Mouse (Mus musculus) embryo, embryonic 11 days (tissue): ENCODE measurements around the gene Chaf1b.

Source experiments
- DNase-seq: peaks from one replicate; pipeline ENCODE4 v3.0.0-alpha.2; 2015

The Chaf1b gene

DNA sequence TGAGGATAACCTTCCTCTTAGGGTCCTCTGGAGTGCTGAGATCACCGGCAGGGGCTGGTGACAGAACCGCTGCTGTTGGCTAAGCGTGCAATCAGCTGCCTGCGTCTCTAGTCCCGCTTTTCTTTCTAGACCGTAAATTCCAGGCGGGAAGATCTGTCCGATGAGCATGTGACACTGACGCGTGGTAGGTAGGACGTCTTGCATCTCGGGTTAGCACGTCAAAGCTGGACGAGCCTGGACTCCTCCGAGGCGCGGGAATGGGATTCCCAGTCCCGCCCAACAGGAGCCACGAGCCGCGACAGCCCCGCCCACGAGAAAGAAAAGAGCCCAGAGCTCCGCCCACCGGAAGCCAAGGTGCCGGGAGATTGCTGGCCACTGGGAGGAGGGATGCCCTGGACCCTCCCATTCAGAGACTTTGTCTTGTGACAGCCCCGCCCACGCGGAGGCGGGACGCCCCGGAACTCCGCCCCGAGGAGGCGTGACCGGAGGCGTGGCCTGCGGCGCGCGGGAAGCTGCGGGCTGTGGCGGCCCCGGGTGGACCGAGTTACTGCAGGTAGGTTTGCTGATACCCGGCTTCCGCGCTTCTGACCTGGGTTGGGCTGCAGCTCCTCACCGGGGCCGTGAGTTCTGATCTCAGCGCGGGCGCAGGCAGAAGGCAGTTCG is at the start of gene Chaf1b:
Chaf1b (plus strand) TSS at position 479 of the 663 bp plus-strand sequence.
- peak; percentile 99 for DNase-seq

DNA sequence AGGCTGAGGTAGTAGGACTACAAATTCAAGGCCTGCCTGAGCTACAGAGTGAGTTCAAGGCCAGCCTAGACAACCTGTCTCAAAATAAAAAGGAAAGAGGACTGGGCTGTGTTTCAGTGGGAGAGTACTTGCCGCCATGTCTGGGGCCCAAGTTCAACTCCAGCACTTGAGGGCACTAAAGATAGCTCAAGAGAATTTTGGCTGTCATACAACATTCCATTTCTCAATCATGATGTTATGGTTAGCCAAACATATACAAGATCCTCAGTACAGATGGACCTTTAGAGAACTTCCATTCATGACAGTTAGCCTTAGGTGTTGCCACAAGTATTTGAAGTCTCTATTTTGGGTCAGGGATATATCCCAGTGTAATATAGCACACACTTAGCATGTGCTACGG is 49.6 kb upstream of the Chaf1b start:
- no peak for DNase-seq

DNA sequence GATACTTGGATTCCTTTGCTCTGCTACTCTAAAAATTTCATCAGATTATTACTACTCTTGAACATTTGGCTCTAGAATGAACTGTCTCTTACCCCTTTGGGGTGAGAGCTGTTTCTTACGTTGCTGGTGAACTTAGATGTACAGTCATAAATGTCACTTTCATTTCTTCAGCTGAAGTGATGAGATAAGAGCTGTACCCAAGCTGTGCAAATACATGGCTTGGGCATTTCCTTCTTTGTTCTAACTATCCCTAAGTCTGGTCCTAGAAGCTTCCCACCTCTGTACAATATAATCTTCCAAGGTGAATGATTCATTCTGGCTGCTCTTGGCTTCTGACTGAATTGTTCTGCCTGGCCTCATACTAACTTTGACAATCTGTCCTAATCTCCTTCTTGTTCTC is 44.7 kb upstream of the Chaf1b start:
- no peak for DNase-seq

DNA sequence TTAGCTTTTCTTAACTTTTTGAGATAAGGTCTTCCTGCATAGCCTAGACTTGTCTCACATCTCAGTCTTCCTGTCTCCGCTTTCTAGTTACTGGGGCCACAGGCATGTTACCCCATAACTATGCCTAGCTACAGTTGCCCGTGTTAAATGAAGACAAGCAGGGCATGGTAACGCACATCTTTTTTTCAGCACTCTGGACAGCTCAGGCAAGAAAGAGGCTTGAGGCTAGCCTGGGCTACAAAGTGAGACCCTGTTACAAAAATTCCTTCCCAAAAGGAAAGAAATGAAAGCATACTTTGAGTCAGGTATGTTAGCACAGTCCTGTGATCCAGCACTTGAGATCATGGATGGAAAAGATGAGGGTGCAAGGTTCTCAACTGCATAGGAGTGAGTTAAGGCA is 33.2 kb upstream of the Chaf1b start:
- DNase-seq: peak; percentile 11

DNA sequence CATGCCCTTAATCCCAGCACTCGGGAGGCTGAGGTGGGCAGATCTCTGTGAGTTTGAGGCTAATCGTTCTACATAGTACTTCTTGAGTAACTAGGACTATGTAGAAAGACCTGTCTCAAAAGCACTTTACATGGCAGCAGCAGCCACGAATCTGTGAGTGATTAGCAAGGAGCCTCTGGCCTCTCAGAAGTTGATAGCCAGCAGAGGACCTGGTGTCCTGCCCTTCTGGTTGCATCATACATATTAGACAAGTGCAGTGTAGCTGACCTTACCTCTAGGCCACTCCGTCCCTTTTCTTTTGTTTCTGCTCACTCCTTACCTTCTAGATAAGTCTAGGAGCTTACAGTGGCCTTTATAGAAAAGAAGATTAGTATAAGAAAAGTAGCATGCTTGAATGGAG is 23.7 kb upstream of the Chaf1b start:
- DNase-seq: no peak

DNA sequence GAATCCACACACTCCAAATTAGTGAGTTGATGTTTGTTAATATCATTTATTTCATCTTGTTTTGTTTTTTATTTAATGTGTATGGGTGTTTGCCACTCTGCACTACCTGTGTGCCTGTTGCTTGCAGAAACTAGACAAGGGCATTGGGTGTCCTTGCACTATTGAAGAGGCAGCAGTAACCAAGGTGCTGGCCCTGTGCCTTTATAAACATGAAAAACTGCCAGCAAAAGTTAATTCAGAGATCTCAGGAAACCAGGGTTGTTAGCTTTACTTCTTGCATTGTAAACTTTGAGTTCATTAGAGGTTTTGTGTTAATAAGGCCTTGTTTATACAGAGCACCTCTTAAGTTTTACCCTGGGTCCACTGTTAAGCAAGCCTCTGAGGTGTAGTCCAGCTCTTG is 23.0 kb upstream of the Chaf1b start:
- DNase-seq: no peak

DNA sequence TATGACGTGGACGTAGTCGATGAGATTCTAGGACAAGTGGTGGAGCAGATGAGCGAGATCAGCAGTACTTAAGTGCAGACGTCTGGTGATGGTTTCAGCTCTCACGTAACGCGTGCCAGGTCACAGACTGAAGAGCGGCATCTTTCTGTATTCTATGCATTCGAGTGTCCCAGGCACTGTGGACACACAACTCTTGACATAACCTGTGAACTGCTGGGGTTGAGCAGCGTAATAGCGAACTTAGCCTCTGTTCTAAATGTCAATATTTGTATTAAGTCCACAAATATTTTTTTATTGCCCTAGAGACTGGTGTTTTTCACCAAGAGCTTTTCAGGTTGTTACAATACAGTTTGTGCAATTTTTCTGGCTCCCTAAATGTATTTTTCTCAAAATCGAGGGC is 8.9 kb upstream of the Chaf1b start:
- no peak for DNase-seq

DNA sequence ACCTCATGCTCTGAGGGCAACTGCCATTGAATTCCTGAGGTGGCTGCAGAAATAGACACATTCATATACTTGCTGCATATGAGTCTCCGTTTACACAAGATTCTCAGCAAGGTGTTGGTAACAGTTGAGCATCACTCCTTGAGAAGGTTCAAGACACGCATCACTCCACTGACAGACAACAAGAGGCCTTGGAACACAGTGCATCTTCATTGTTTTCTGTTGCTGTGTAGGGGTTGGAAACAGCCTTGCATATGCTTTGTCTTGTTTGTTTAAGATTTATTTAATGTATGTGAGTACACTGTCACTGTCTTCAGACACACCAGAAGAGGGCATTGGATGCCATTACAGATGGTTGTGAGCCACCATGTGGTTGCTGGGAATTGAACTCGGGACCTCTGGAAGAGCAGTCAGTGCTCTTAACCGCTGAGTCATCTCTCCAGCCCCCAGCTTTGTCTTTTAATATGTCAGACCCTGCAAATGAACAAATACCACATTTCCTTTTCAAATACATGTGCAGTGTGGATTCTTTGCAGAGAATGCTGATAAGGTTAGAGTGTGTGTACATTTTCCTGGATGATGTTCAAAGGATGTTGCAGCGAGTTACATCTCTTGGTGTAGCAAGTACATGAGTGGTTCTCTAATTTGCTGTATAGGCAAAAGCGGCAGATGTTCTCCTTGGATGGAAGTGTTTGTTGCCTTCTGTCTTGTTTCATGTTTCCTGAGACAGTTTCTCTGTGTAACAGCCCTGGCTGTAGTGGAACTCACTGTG is 5.9 kb upstream of the Chaf1b start:
- no peak for DNase-seq

DNA sequence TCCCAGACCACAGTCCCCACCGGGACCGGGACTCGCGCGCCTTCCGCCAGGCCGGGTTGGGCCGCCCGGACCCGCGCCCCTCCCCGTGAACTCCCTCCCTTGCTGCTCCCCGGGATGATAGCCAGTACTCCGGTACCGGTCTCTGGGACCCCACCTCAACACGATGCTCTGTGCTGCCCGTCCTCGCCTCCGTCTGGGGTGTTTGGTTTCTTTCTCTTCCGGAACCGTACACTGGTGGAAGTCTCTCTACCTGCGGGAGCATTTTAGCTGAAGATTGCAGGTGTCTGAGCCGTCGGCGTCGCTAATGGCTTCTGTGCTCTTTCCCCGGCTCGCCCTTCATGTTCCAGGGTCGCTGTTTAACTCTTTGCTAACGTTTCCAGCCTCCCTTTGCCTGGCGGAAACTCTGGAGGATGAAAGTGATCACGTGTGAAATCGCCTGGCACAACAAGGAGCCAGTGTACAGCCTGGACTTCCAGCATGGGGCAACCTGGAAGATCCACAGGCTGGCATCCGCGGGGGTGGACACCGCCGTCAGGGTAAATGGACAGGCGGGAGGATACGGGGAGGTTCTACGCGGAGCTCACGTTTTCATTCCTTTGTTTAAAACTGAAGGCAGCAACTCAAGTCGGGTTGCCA is 503 bp downstream of the Chaf1b start:
- DNase-seq: peak; percentile 58

DNA sequence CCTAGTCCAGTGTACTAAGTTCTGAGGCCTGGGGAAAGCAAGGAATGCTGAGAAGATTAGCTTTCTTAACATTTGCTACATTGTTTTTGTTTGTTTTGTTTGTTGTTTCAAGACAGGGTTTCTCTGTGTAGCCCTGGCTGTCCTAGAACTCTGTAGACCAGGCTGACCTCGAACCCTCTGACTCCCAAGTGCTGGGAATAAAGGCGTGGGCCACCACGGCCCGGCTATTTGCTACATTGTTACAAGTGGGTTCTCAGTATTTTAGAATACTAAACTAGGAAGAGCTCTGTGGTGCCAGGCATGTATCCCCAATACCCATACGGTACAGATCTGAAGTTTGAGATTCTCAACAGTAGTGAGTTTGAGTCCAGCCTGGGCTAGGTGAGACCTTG is 1.0 kb downstream of the Chaf1b start:
- no peak for DNase-seq

DNA sequence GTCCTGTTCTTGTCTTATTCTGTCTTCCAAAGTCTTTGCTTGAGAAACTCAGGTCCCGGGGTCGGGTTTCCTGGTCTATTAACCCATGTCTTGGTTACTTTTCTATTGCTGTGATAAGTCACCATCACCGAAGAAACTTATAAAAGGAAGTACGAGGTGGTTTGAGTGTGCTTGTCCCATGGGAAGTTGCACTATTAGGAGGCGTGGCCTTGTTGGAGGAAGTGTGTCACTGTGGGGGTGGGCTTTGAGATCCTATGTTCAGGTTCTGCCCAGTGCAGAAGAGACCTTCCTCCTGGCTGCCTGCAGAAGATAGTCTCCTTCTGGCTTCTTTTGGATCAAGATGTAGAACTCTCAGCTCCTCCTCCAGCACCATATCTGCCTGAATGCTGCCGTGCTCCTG is 4.8 kb downstream of the Chaf1b start:
- no peak for DNase-seq

DNA sequence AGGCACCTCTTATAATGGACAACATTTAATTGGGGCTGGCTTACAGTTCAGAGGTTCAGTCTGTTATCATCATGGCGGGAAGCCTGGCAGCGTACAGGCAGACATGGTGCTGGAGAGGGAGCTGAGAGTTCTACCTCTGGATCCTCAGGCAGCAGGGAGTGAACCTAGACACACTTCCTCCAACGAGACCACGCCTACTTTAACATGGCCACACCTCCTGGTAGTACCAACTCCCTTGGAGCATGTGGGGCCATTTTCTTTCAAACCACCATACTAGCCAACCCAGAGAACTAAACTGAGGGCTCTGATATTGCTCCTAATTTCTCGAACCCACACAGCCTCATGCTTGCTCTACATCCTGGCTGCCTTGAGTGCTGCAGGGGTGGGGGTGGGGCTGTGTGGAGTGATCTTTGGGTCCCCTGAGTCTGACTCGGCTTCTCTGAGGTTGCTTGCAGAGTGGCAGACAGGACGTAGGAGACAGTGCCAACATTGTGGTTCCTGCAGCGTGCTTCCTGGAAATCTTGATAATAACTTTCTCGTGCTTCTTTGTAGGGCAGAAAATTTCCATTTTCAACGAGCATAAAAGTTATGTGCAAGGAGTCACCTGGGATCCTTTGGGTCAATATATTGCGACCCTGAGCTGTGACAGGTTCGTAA is 7.4 kb downstream of the Chaf1b start:
- DNase-seq: no peak

DNA sequence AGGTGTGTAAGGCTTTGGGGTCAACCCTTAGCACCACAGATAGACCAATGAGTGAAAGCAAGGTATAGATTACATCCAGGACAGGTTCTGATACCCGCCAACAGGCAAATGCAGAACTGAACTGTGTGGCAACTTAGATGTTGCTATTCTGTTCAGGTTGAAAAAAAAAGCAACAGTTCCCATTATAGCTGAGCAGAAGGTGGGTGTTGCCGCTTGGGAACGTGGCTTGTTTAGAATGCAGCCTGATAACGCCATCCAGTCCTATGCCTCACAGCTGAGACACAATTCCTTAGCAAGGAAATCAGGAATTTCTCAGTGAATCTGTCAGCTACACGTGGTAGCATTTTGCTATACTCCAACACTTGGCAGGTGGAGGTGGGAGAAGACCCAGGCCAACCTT is 9.6 kb downstream of the Chaf1b start:
- DNase-seq: no peak

DNA sequence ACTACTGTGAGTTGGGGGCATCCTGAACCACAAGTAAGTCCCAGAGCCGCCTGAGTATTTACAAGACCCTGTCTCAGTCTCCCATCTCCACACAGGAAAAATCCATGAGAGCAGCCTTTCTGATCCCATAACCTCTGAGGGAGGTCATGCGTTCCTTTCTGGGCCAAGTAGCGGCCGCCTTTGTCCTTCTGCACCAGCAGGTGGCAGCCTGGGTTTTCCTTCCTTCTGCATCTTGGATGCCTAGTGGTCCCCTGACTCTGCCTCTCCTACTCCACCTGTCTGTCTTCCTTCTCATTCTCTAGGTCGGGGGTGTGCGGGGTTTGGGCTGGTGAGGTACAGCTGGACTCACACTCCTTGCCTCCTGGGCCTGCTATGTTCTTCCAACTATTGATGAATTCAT is 19.3 kb downstream of the Chaf1b start:
- peak; percentile 33 for DNase-seq

DNA sequence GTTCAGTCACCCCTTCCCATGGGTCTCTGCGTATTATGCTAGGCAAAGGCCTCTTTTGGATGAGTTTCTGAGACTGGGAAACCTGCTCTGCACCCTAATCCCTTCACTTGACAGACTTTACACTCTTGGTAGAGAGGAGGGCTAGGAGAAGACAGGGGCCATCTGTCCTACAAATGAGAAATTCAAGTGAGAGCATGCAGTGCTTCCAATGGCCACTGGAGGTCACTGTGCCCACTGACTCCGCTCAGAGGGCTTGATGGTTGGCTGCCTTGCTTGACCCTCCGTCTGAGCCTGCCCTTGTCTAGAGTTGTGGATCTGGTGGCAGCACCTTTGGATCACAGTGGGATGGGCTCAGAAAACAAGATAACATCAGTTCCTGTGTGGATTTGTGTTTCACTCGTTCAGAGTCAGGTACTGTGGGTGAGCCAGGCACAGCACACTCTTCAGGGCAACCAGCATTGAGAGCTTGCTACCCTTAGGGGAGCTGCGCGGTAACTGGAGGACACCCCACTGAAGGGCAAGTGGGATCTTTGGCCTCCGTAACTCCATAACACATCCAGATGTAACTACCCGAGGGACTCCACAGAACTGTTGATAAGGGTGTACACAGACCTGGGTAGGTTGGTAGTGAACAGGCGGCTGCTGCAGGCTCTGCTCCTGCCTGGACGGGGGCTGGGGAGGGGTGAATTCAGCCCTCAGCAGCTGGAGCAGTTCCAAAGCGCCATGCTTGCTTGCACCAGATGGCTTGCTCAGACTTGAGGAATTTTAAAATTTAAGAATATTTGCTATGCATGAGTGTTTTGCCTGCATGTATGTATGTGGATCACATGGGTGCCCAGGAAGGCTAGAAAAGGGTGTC is 22.7 kb downstream of the Chaf1b start:
- DNase-seq: peak; percentile 74

DNA sequence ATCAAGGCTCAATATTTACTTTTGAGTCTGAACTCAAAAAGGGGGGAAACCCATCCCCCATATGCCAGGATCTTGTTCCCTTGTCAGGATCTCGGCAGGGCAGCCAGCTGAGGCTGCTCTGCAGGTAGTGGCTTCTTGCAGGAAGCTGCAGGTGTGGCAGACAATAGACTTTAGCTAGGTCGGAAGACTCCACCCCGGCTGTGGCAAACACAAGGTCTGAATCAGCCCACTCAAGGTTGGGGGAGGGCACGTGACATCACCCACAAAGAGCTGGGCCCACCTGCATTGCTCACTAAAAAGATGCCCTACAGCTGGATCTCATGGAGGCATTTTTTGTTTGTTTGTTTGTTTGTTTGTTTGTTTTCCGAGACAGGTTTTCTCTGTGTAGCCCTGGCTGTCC is 24.1 kb downstream of the Chaf1b start:
- no peak for DNase-seq

DNA sequence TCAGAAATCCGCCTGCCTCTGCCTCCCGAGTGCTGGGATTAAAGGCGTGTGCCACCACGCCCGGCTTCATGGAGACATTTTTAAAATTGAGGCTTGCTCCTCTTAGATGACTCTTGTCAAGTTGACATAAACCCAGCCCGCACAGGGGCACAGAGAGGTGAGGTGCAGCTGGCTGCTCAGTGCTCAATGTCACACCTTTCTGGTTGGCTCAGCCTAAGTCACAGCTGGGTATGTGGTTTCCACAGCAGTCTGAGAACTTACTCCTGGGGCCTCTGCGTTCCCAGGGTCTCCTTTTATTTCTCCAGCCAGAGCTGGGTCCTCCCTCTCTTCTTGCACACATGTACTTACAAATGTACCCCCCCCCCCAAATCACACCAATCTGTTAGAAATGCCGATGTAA is 24.5 kb downstream of the Chaf1b start:
- no peak for DNase-seq

DNA sequence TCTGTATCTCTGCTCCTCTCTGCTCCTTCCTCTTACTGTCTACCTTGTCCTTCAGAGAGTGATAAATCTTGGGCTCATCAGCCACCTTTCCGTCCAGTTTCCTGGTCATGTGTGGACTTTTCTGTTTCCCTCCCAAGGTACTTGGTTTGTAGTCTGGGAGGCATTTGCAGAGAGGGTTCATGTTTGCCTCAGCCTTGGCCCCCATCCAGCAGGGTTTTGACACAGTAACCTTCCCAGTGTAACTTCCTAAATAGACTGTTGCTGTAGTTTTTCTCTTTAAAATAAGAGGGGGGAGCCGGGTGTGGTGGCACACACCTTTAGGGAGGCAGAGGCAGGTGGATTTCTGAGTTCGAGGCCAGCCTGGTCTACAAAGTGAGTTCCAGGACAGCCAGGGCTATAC is 26.2 kb downstream of the Chaf1b start:
- no peak for DNase-seq

DNA sequence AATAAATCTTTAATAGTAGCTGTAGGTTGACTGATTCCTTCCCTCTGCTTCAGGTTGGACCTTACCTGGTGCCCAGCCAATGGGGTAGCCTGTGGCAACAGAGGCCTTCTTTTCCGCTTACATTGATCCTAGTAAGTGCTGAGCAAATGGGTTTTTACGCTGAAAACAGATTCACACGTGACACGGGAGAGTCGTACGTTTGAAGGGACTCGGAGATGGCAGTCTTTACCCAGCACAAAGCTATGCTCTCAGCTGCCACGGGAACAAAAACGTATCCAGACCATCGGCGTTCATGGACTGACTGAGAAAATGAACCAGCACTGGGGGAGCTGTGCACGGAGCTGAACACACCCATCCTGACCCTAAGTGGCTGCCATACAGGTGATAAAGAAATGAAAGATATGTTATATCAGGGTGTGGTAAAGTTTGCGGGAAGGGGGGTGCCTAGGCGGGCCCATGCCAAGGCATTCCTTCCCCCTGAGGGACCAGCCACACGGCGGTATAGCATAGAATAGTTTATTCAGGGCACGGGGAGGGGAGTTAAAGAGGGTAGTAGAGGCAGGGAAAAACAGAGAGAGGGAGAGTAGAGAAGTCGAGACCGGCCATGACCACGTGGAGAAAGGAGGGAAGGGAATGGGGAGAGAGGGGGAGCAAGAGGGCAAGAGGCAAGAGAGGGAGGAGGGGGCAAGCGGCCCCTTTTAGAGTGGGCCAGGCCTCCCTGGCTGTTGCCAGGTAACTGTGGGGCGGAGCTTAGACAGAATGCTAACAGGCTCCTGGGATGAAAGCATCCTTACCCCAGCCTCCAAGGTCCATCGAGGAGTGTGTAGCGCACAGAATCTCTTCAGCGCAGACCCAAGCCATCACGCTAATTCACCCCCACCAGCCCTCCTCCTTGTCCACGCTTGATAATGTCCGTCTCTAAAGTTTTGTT is 27.3 kb downstream of the Chaf1b start:
- no peak for DNase-seq

DNA sequence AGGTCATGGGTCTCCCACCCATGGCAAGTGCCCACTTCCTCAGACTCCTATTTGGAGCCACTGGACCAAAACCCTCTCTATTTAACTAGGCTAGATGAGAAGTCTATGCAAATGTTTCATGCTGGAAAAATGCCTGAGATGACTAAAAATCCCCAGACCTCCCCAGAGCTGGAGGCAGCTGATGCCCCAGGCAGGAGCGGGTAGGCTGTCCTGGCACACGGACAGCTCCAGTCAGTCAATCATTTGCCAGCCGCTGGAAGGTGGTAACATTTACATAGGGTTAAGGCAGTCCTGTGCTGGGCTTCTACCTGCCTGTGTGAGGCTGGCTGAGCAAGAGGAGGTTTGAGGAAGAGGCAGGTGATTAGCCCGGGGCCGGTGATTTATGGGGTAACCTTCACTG is 28.5 kb downstream of the Chaf1b start:
- no peak for DNase-seq

DNA sequence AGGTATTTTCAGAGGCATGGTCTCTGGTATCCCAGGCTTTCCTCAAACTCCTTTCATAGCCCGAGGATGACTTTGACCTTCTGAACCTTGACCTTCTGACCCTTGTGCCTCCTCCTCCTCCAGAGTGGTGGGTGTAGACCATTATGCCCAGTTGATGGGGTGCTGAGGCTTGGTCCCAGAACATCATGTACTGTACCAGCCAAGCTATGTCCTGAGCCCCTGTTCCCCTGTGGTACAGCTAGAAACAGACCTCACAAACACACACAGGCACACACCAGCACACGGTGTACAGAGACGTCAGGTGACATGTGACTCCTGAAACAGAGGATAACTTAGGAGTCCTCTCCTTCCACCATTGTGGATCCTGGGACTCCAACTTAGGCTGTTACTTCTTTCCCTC is 29.1 kb downstream of the Chaf1b start:
- DNase-seq: no peak
